Mouse (Mus musculus) ES-Bruce4 (cell line): ENCODE measurements around the gene Prmt3.

Experiments
- CTCF ChIP-seq: IDR thresholded peaks from one replicate; pipeline ENCODE4 v1.8.1; 2011; ENCODE audit warnings: low read depth, low read length
- EP300 ChIP-seq: IDR thresholded peaks from 2 replicates; pipeline ENCODE4 v1.6.1; 2011; ENCODE audit warnings: low read depth, low read length; ENCODE audit not compliant: insufficient read depth
- POLR2A ChIP-seq: IDR thresholded peaks from one replicate; pipeline ENCODE4 v1.8.1; 2011; ENCODE audit warnings: low read length; ENCODE audit not compliant: insufficient read depth

DNA sequence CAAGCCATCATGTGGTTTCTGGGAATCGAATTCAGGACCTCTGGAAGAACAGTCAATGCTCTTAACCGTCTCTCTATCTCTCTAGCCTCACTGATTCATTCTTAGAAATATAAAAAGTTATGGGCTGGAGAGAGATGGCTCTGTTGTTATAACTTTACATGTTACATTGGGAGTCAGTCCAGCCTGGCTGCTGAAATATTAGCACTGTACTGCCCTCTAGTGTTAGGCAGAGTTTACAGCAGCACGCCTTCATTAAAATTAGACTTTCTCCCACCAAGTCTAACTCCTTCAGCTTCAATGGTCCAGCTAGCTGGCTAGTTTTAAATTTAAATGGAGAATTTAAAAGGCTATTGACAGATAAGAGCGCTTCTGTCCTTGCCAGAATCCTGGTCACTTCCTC is 27.0 kb upstream of the Prmt3 start:
- TF ChIP-seq POLR2A (no peak), CTCF (peak; percentile 24), EP300 (no peak)
